Mouse (Mus musculus): ENCODE measurements around the gene Fam71e1. TPM values are rescaled to one million over a fixed set of nuclear protein-coding genes. Genes with fewer than 3 reads are reported as not detected.

Fam71e1 gene
- polyA plus RNA-seq, 1 experiment from 2014 or later, result 9.2 TPM

GRCm38 (mm10) chr7:44507491-44507890 is 11.1 kb downstream of the Fam71e1 start:
- Histone ChIP-seq H3K27ac (replicated peaks in 1 of 2; ENCODE audit: control insufficient read depth in 1 of 2, insufficient read depth in 1 of 2, low read depth in 2 of 2, low read length in 2 of 2) (no peak overlapping the region), H3K4me2 (ENCODE audit: low read length) (no peak overlapping the region), H3K4me1 (ENCODE audit: control insufficient read depth in 2 of 2, insufficient read depth in 2 of 2, low read length in 2 of 2) (no peaks in the 10 kb centered on the region), H3K4me3 (ENCODE audit: control insufficient read depth in 1 of 2, insufficient read depth in 1 of 2, low read depth in 1 of 2, low read length in 2 of 2) (no peak overlapping the region), H3K27me3 (ENCODE audit: control insufficient read depth, insufficient read depth, low read length) (peaks cover 13% of the 10 kb centered on the region), H3K9ac (ENCODE audit: low read length) (no peak overlapping the region), H3K36me3 (ENCODE audit: control insufficient read depth, insufficient read depth, low read length) (no peaks in the 10 kb centered on the region), H3K9me3 (ENCODE audit: control insufficient read depth, low read length) (no peaks in the 10 kb centered on the region)
- ATAC-seq (ENCODE audit: insufficient number of reproducible peaks, insufficient read depth, low FRiP score, low read depth), result no peak; the same call in 1 of the 2 replicates

DNA sequence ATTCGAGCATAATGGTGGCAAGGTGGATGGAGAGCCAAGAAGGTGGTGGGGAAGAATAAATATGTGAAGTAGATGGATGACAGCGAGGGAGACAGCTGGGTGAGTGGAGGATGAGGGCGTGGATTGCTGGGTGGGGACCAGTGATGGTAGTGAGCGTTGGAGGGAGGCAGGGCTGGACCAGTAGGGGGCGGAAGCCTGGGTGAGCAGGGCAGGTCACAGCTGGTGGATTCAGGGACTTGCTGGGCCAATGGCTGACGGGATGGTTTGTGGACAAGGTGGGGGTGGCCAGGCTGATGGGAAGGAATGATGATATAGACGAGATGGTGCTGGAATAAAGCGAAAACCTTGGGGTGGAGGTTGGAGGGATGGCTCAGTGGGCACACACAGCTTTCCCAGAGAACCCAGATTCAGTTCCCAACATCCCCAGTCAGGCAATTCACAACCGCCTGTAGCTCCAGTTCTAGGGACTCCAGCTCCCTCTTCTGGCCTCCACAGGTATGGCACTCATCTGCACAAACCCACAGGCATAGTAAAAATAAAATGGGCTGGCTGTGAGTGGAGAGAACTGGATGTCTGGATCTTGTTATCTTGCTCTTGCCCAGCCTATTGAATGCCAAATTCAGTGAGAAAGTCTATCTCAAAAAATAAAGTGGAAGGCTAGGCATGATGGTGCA is 23.0 kb downstream of the Fam71e1 start:
- peaks cover 2 to 3% of the 10 kb centered on the region in 2 experiments; a peak in 2 of 4 replicates for H3K4me1 ChIP-seq (ENCODE audit: control insufficient read depth in 2 of 2, insufficient read depth in 2 of 2, low read length in 2 of 2)
- ATAC-seq (ENCODE audit: insufficient number of reproducible peaks, insufficient read depth, low FRiP score, low read depth), result no peak
- H3K9ac ChIP-seq (ENCODE audit: low read length), result no peak overlapping the region
- no peak overlapping the region for H3K27ac ChIP-seq (replicated peaks in 1 of 2; ENCODE audit: control insufficient read depth in 1 of 2, insufficient read depth in 1 of 2, low read depth in 2 of 2, low read length in 2 of 2)
- no peaks in the 10 kb centered on the region for H3K9me3 ChIP-seq (ENCODE audit: control insufficient read depth, low read length)
- H3K36me3 ChIP-seq (ENCODE audit: control insufficient read depth, insufficient read depth, low read length), result no peaks in the 10 kb centered on the region
- WGBS, result 66% methylated on average over 9 of the region's 9 CpGs
- no peak overlapping the region for H3K4me3 ChIP-seq (ENCODE audit: control insufficient read depth in 1 of 2, insufficient read depth in 1 of 2, low read depth in 1 of 2, low read length in 2 of 2)
- no peak overlapping the region for H3K4me2 ChIP-seq (ENCODE audit: low read length)
- peaks cover 56% of the 10 kb centered on the region for H3K27me3 ChIP-seq (ENCODE audit: control insufficient read depth, insufficient read depth, low read length)

- Histone ChIP-seq H3K4me1 (ENCODE audit: control insufficient read depth in 2 of 2, insufficient read depth in 2 of 2, low read length in 2 of 2) (peaks cover 13 to 14% of the 10 kb centered on the region in 2 experiments), H3K4me3 (ENCODE audit: control insufficient read depth in 1 of 2, insufficient read depth in 1 of 2, low read depth in 1 of 2, low read length in 2 of 2) (no peak overlapping the region), H3K9me3 (ENCODE audit: control insufficient read depth, low read length) (no peaks in the 10 kb centered on the region), H3K27ac (replicated peaks in 1 of 2; ENCODE audit: control insufficient read depth in 1 of 2, insufficient read depth in 1 of 2, low read depth in 2 of 2, low read length in 2 of 2) (no peak overlapping the region), H3K27me3 (ENCODE audit: control insufficient read depth, insufficient read depth, low read length) (peaks cover 51% of the 10 kb centered on the region), H3K4me2 (ENCODE audit: low read length) (no peak overlapping the region), H3K36me3 (ENCODE audit: control insufficient read depth, insufficient read depth, low read length) (no peaks in the 10 kb centered on the region), H3K9ac (ENCODE audit: low read length) (no peak overlapping the region)
- ATAC-seq (ENCODE audit: insufficient number of reproducible peaks, insufficient read depth, low FRiP score, low read depth), result no peak
- WGBS, result 72% methylated on average over 3 of the region's 3 CpGs
Measured at GRCm38 (mm10) chr7:44520990-44521389, 24.6 kb downstream of the Fam71e1 start.

DNA sequence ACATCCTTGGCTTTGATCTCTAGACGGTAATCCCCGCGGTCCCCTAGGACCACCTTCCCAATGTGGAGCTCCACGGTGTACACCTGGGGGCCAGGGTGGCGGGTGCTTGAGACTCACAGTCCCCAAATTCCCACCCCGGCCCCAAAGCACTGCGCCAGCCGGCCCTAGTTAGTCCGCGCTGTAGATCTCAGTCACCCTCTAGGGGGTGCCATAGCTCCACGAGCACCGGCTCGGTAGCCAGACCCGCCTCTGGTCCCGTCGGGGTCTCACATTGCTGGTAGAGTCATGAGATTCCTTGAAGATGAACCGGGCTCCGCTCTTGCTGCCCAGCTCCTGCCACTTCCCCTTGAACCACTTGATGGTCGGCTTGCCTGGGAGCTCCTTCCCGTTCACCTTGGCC is 25.3 kb downstream of the Fam71e1 start:
- Histone ChIP-seq H3K27ac (replicated peaks in 1 of 2; ENCODE audit: control insufficient read depth in 1 of 2, insufficient read depth in 1 of 2, low read depth in 2 of 2, low read length in 2 of 2) (no peak overlapping the region), H3K9ac (ENCODE audit: low read length) (peak overlapping the region; percentile 27; the same call in 1 of the 2 replicates), H3K4me1 (ENCODE audit: control insufficient read depth in 2 of 2, insufficient read depth in 2 of 2, low read length in 2 of 2) (peaks cover 13 to 14% of the 10 kb centered on the region in 2 experiments), H3K27me3 (ENCODE audit: control insufficient read depth, insufficient read depth, low read length) (peaks cover 56% of the 10 kb centered on the region), H3K4me2 (ENCODE audit: low read length) (peak overlapping the region; percentile 34; the same call in 1 of the 2 replicates), H3K36me3 (ENCODE audit: control insufficient read depth, insufficient read depth, low read length) (no peaks in the 10 kb centered on the region), H3K9me3 (ENCODE audit: control insufficient read depth, low read length) (no peaks in the 10 kb centered on the region), H3K4me3 (ENCODE audit: control insufficient read depth in 1 of 2, insufficient read depth in 1 of 2, low read depth in 1 of 2, low read length in 2 of 2) (no peak overlapping the region)
- no peak; the same call in 1 of the 2 replicates for ATAC-seq (ENCODE audit: insufficient number of reproducible peaks, insufficient read depth, low FRiP score, low read depth)
- WGBS, result 2% methylated on average over 20 of the region's 20 CpGs

DNA sequence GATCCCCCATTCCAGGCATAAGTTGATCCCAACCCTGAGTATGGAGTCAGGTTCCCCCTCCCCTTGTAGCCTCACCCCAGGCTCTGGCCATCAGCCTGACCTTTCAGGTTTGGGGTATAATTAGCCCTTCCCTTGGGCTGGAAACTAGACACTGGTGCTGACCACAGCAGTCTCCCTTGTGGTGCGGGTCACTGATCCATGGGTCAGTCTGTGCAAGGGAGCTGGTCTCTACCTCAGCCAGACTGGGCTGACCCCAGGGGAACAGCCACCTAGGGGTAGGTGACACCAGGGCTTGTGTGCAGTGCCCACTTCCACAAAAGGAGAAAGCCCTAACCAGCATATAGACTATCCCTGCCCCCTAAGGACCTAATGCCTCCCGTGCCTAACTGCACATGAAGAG is 26.7 kb downstream of the Fam71e1 start:
- Histone ChIP-seq H3K27me3 (ENCODE audit: control insufficient read depth, insufficient read depth, low read length) (peaks cover 50% of the 10 kb centered on the region), H3K9me3 (ENCODE audit: control insufficient read depth, low read length) (no peaks in the 10 kb centered on the region), H3K4me3 (ENCODE audit: control insufficient read depth in 1 of 2, insufficient read depth in 1 of 2, low read depth in 1 of 2, low read length in 2 of 2) (no peak overlapping the region), H3K9ac (ENCODE audit: low read length) (no peak overlapping the region), H3K4me1 (ENCODE audit: control insufficient read depth in 2 of 2, insufficient read depth in 2 of 2, low read length in 2 of 2) (peaks cover 15 to 17% of the 10 kb centered on the region in 2 experiments), H3K27ac (replicated peaks in 1 of 2; ENCODE audit: control insufficient read depth in 1 of 2, insufficient read depth in 1 of 2, low read depth in 2 of 2, low read length in 2 of 2) (no peak overlapping the region), H3K36me3 (ENCODE audit: control insufficient read depth, insufficient read depth, low read length) (no peaks in the 10 kb centered on the region), H3K4me2 (ENCODE audit: low read length) (no peak overlapping the region)
- ATAC-seq (ENCODE audit: insufficient number of reproducible peaks, insufficient read depth, low FRiP score, low read depth), result no peak
- 69% methylated on average over 2 of the region's 2 CpGs for WGBS

GRCm38 (mm10) chr7:44524502-44524901 is 28.1 kb downstream of the Fam71e1 start, which contains the start of gene Mybpc2:
TSS of gene Mybpc2 (minus strand) at chr7:44524656.
- Histone ChIP-seq H3K27me3 (ENCODE audit: control insufficient read depth, insufficient read depth, low read length) (peaks cover 56% of the 10 kb centered on the region), H3K27ac (replicated peaks in 1 of 2; ENCODE audit: control insufficient read depth in 1 of 2, insufficient read depth in 1 of 2, low read depth in 2 of 2, low read length in 2 of 2) (peak within 1 kb of the TSS; percentile 10 to 24; a peak in 1 of 4 replicates)
- 25% methylated on average over 12 of the region's 12 CpGs for WGBS

DNA sequence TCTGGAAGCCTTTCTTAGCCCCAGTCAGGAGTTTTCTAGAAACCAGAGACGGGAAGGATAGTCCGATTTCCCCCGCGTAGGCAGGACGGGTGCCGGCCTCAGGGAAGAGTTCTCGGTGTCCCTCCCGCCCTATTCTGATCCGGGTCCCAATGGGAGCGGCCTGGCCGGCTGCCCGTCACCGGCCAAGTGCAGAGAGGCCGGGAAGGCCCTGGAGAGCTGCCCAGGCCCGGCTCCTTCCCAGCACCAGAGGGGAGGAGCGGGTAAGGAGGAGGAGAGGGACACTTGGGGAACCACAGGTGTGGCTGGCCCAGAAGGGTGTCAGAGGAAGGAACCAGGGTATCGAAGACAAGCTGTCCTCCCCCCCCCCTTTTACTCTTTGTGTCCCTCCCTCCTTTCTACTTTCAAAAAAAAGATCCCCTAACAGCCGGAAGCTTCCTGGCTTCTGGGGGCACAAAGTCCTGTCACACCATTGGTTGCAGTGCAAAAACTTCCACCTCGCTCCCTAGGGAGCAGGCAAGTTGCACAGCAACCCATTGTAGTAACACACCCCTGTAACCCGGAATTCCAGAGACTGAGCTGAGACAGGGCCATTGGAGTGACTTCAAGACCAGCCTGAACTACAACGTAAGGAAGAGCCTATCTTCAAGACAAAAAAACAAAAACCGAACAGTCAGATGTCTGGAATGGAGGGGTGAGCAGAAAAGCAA is 28.9 kb downstream of the Fam71e1 start:
- Histone ChIP-seq H3K27ac (replicated peaks in 1 of 2; ENCODE audit: control insufficient read depth in 1 of 2, insufficient read depth in 1 of 2, low read depth in 2 of 2, low read length in 2 of 2) (peak overlapping the region in 1 of 2 experiments; percentile 24; a peak in 1 of 4 replicates), H3K36me3 (ENCODE audit: control insufficient read depth, insufficient read depth, low read length) (no peaks in the 10 kb centered on the region)
- WGBS, result 12% methylated on average over 22 of the region's 22 CpGs

More at GRCm38 (mm10) chr7:44524502-44524901, 28.1 kb downstream of the Fam71e1 start, which contains the start of gene Mybpc2:
- no peak for ATAC-seq (ENCODE audit: insufficient number of reproducible peaks, insufficient read depth, low FRiP score, low read depth)
- Histone ChIP-seq H3K9me3 (ENCODE audit: control insufficient read depth, low read length) (no peaks in the 10 kb centered on the region), H3K4me1 (ENCODE audit: control insufficient read depth in 2 of 2, insufficient read depth in 2 of 2, low read length in 2 of 2) (peaks cover 17 to 20% of the 10 kb centered on the region in 2 experiments), H3K36me3 (ENCODE audit: control insufficient read depth, insufficient read depth, low read length) (no peaks in the 10 kb centered on the region), H3K9ac (ENCODE audit: low read length) (peak within 1 kb of the TSS; percentile 70), H3K4me2 (ENCODE audit: low read length) (peak within 1 kb of the TSS; percentile 57), H3K4me3 (ENCODE audit: control insufficient read depth in 1 of 2, insufficient read depth in 1 of 2, low read depth in 1 of 2, low read length in 2 of 2) (peak within 1 kb of the TSS in 1 of 2 experiments; percentile 2; a peak in 2 of 4 replicates)

More for the DNA sequence above, 28.9 kb downstream of the Fam71e1 start:
- Histone ChIP-seq H3K9ac (ENCODE audit: low read length) (peak overlapping the region; percentile 70), H3K9me3 (ENCODE audit: control insufficient read depth, low read length) (no peaks in the 10 kb centered on the region), H3K27me3 (ENCODE audit: control insufficient read depth, insufficient read depth, low read length) (peaks cover 61% of the 10 kb centered on the region), H3K4me3 (ENCODE audit: control insufficient read depth in 1 of 2, insufficient read depth in 1 of 2, low read depth in 1 of 2, low read length in 2 of 2) (peak overlapping the region in 1 of 2 experiments; percentile 2; a peak in 2 of 4 replicates), H3K4me2 (ENCODE audit: low read length) (peak overlapping the region; percentile 57), H3K4me1 (ENCODE audit: control insufficient read depth in 2 of 2, insufficient read depth in 2 of 2, low read length in 2 of 2) (peaks cover 17 to 20% of the 10 kb centered on the region in 2 experiments)
- peak; percentile 66 for ATAC-seq (ENCODE audit: insufficient number of reproducible peaks, insufficient read depth, low FRiP score, low read depth)
